Mouse (Mus musculus) bone marrow, adult 2 months (tissue): ENCODE data around the gene Nle1. TPM values are rescaled to one million over a fixed set of nuclear protein-coding genes. Genes with fewer than 3 reads are reported as not detected.

ENCODE experiments used
- H3K27ac ChIP-seq: fragments of 200-500 bp; 2 replicates; pipeline ENCODE4 v1.5.1; 2012; ENCODE audit warnings: low read depth, mild to moderate bottlenecking, control low read depth, inconsistent platforms, low read length; ENCODE audit not compliant: control insufficient read depth, poor library complexity, insufficient read depth
- H3K4me1 ChIP-seq: fragments of 200-500 bp; 2 replicates; pipeline ENCODE4 v1.6.1; 2011; ENCODE audit warnings: low read length; ENCODE audit not compliant: control insufficient read depth, insufficient read depth
- H3K4me3 ChIP-seq: fragments of 200-500 bp; replicated peaks from 2 replicates; pipeline ENCODE3; 2011; ENCODE audit warnings: mild to moderate bottlenecking, low read depth, low read length, control low read depth; ENCODE audit not compliant: control insufficient read depth
- CTCF ChIP-seq: fragments of 200-500 bp; IDR thresholded peaks from 2 replicates; pipeline ENCODE4 v1.5.1; 2011; ENCODE audit warnings: low read length, control low read depth; ENCODE audit not compliant: control insufficient read depth, insufficient read depth
- POLR2A ChIP-seq: fragments of 200-500 bp; IDR thresholded peaks from 2 replicates; pipeline ENCODE4 v1.6.1; 2011; ENCODE audit warnings: low read depth, mild to moderate bottlenecking, control low read depth, low read length, borderline replicate concordance; ENCODE audit not compliant: control insufficient read depth
- WGBS: fragments of 180-500 bp; shearing (Covaris S2); methylation state at CpG from one replicate; pipeline ENCODE4 v1.1.7; 2018; 5-methylcytosine and 5-hydroxymethylcytosine counted together
- polyA plus RNA-seq: library from polyadenylated mRNA; stranded (reverse); fragments of >200 nt; gene quantifications from 2 replicates; pipeline ENCODE4 v1.2.4, GENCODE M21; 2011; ENCODE audit warnings: low replicate concordance; ENCODE audit not compliant: missing spikeins, insufficient read depth, insufficient read length

The Nle1 gene
- polyA plus RNA-seq, 1 experiment = 33.6 TPM

DNA sequence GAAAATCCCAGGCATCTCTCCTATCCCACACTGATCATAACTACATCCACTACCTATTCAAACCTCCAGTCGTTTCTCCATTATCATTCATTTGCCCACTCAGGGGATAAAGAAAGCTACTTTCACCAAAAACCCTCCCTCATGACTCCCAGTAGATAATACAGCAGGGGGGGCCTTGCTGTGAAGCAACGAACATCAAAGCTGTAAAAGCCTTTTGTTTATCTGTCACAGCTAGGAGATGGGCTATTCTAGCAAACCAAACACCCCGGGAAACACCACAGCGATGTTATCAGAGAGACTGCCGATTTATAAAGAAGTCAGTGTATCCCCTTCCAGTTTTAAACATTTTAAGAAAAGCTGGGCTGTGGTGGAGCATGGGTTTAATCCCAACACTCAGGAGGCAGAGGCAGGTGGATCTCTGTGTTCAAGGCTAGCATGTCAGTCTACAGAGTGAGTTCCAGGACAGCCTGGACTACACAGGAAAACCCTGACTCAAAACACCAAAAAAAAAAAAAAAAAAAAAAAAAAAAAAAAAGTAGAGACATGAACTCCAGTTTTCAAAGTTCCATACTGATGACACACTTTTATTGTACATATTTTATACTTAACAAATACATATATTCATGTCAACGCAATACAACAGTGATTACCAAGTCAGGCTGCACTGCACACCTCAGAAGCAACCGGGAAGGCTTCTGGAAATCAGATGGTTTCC is 41.2 kb downstream of the Nle1 start:
- Histone ChIP-seq H3K27ac (no peak overlapping the region), H3K4me3 (no peak overlapping the region), H3K4me1 (peaks cover under 1% of the 10 kb centered on the region)
- WGBS = 39% methylated on average over 7 of the region's 7 CpGs
- TF ChIP-seq POLR2A (no peak), CTCF (no peak)

DNA sequence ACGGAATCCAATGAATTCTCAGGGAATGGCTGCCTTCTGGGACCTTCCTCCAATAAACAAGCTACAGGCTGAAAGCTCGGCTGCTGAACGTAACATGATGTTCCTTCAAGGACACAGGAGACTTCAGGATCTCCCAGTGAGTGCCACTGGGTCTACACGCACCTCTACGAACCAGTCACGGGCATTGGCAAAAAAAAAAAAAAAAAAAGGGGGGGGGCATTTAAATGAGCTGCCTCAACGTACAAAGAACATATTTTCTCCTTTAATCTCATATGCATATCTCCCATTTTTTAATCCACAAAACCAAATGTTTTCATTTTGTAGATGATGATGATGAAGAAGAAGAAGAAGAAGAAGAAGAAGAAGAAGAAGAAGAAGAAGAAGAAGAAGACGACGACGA is 42.3 kb downstream of the Nle1 start:
- Histone ChIP-seq H3K4me1 (peaks cover 3% of the 10 kb centered on the region), H3K27ac (no peak overlapping the region), H3K4me3 (no peak overlapping the region)
- TF ChIP-seq CTCF = no peak
- TF ChIP-seq POLR2A = no peak
- 64% methylated on average over 10 of the region's 10 CpGs for WGBS

DNA sequence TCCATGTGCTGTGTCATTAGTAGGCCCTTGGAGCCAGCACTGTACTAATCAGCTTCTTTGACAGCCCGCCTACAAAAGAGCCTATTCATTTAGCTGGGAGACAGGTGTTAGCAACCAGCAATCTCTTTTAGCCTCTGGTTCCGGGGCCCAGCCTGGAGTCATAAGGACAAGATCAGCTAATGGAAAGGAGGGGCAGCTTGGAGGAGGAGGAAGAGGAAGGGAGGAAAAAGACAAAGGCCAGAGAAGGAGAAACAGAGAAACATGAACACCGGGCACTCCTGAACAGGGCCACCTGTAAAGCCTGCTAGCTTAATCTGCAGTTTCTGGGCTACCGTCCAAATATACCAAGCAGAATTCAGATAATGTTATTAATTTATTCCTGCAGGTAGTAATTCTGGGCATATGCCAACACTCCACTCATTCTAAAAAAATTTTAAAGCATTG is 44.7 kb downstream of the Nle1 start:
- whole genome bisulfite sequencing = 44% methylated on average over 4 of the region's 4 CpGs
- TF ChIP-seq CTCF (no peak), POLR2A (no peak)
- Histone ChIP-seq H3K4me3 (no peak overlapping the region), H3K4me1 (peaks cover 7% of the 10 kb centered on the region), H3K27ac (0 out of 2 replicates have a peak overlapping the region, but pooled peaks have one; percentile 19)

DNA sequence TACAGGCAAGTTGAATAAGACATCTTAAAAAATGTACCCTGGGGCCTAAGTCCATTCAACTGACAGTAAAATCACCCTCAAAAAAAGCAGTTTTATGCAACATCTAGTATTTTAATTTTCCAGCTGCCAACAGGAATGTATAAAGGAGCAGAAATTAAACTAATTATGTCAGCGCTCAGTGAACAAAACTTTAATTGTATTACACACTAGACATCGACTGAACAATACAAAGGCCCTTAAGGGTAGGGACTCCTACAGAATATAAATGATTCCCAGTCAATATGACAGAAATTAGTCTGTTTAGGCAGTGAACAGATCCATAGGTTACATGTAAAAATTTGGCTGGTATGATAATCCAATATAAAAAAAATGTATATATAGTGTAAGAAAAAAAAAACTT is 45.2 kb downstream of the Nle1 start:
- TF ChIP-seq POLR2A (no peak), CTCF (no peak)
- no peak overlapping the region for H3K27ac ChIP-seq
- H3K4me1 ChIP-seq = peaks cover 7% of the 10 kb centered on the region
- H3K4me3 ChIP-seq = no peak overlapping the region
- 91% methylated on average over 2 of the region's 2 CpGs for WGBS

DNA sequence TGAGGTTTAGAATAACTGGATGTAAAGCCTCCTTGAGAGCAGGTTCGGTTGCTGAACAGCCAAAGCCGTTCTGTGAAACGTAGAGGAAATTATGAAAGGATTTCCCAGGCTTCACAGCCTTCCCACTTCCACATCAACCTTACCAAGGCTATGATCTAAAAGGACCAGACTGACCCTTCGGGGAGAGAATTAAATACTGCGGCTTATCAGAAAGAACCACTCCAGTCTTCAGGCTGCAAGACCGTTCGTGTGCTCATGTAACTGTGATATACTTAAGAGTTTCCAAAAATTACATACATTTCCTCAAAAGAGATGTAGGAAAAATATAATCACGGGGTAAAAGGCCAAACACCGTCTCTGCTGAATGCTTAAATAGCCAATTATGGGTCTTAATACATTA is 45.6 kb downstream of the Nle1 start:
- H3K4me1 ChIP-seq = peaks cover 7% of the 10 kb centered on the region
- no peak overlapping the region for H3K27ac ChIP-seq
- no peak overlapping the region for H3K4me3 ChIP-seq
- WGBS = 42% methylated on average over 9 of the region's 9 CpGs
- no peak for TF ChIP-seq POLR2A
- TF ChIP-seq CTCF = no peak

DNA sequence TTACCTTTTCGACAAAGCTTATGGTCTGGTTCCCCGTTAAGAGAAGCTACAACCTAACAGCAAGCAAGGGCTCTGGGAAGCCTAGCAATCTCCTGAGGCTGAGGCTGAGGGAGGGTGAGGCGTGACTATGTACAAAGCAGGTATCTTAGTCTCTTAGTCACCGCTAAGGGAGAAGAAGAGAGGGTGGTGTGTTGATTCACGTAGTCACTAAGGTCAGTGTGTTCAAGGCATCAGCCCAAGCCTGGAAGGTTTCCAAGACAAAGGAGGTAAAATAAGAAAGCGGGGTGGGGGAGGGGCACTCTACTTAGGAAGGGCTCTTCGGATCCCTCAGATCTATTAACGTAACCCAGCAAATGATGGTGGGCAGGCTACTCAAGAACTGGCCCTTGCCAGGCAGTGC is 46.7 kb downstream of the Nle1 start:
- Histone ChIP-seq H3K27ac (no peak overlapping the region), H3K4me1 (peaks cover 8% of the 10 kb centered on the region), H3K4me3 (no peak overlapping the region)
- WGBS = 64% methylated on average over 8 of the region's 8 CpGs
- no peak for TF ChIP-seq CTCF
- TF ChIP-seq POLR2A = no peak

DNA sequence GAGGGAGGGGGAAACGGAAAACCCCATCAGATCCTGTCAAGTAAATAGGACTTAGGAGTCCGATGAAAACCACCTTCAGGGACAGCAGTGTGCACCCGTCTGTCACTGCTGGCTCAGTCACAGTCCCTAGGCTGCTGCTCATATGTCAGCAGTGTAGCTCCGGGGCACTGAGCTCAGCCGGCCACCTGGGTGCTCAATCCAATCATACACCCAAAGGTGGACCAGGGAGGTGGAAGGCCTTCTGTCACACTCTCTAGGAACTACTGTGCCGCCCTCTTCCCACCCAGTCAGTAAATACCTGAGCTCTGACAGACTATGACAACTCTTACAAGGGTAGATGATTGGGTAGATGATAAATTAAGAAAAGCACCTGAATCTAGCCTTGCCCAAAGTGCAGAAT is 47.5 kb downstream of the Nle1 start:
- TF ChIP-seq POLR2A = no peak
- TF ChIP-seq CTCF = no peak
- H3K27ac ChIP-seq = no peak overlapping the region
- H3K4me1 ChIP-seq = peaks cover 8% of the 10 kb centered on the region
- no peak overlapping the region for H3K4me3 ChIP-seq
- WGBS = 18% methylated on average over 6 of the region's 6 CpGs

DNA sequence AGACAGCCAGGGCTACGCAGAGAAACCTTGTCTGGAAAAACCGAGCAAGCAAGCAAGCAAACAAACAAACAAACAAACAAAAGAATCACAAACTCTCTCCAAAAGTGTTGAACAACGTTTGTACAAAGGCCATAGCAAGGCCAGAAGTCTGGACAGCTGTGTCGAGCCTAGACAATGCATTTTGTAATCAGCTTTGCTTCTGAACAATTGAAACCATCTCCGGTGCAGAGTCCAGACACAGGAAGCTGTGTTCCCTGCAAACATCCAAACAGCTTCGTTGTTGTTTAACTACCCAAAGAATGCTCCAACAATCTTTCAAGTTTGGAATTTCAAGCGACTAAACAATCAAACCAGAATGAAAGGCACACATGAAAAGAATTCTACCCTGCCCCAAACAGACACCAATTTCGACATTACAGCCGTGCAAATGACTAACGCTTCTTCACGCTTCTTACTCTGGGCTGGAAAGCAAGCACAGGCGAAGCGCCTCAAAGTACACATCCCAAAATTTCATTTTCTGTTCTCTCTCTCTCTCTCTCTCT is 50.8 kb downstream of the Nle1 start:
- Histone ChIP-seq H3K4me3 (no peak overlapping the region), H3K4me1 (peaks cover 11% of the 10 kb centered on the region; the same call in 1 of the 2 replicates), H3K27ac (no peak overlapping the region)
- TF ChIP-seq CTCF (no peak), POLR2A (no peak)
- WGBS = 58% methylated on average over 13 of the region's 13 CpGs
